ENCODE assay signal across 8 mouse cellular contexts in the genomic region with DNA sequence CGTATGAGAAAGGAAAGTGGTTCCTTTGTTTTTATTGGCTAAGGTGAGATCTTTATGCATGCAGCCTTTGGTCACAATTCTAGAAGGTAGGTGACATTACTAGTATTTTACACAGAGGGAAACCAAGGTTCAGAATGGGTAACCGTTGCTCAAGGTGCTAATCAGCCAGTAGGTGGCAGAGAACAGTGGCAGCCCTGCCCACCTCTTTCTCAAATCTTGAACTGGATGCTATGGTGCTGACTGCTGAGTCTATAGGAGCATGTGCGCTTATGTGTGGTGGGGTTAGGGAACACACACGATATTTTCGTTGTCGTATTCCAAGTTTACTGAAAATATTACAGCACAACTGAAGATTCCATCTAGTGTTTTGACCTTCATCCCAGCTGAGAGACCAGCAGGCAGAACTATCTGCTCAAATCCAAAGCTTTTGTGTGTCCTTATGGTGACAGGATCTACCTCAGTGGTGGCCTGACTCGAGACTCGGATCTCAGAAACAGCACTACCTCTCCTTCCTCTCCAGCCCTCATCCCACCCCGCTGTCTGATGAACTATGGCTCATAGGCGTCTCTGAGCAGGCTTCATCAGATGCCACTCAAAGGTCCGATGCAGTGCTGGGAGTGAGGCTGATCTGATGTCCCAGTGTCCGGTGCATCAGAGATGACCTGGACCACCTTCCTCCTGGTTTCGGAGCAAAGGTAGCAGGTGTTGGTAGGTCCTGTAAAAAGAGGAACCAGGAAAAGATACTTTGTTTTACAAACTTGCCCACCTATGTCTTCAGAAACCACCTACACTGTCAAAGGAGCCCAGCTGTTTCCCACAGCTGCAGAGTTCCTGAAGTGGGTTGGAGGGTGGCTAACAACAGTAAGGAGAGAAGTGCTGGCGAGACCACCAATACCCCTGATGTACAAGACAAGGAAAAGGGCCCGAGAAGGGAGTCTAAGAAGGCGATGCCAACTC. TPM values are rescaled to one million over a fixed set of nuclear protein-coding genes. Genes with fewer than 3 reads are reported as not detected.
DNase-seq lines count a peak whose midpoint lies in the region; ATAC-seq and TF ChIP-seq lines count a peak whose summit lies in the region.

No protein-coding gene starts in this region.

- peaks cover 74% of the 10 kb centered on the region for H3K4me1 ChIP-seq in kidney, embryonic 15.5 days
- H3K4me1 ChIP-seq in brown adipose tissue, adult 24 weeks (ENCODE audit: control insufficient read depth, insufficient read depth, insufficient read length, low read length): peaks cover 54% of the 10 kb centered on the region
- peaks cover 39% of the 10 kb centered on the region for H3K4me1 ChIP-seq in hindbrain, postnatal 0 days (ENCODE audit: insufficient read depth, low read length)
- peaks cover 65% of the 10 kb centered on the region for H3K4me1 ChIP-seq in midbrain, embryonic 13.5 days (replicated peaks)

- TF ChIP-seq CTCF in hindbrain, postnatal 0 days (IDR thresholded peaks at IDR 0.05; ENCODE audit: low read depth): peak; percentile 50

- whole genome bisulfite sequencing in kidney, embryonic 15.5 days: 70% methylated on average over 16 of the region's 16 CpGs
- 70% methylated on average over 16 of the region's 16 CpGs for WGBS in hindbrain, postnatal 0 days
- WGBS in midbrain, embryonic 13.5 days: 69% methylated on average over 16 of the region's 16 CpGs

- peak overlapping the region; percentile 37 for H3K4me3 ChIP-seq in kidney, embryonic 15.5 days (replicated peaks)
- H3K4me3 ChIP-seq in brown adipose tissue, adult 24 weeks (ENCODE audit: insufficient read depth, low read depth, low read length): peak overlapping the region; percentile 38
- peak overlapping the region; percentile 27 for H3K4me3 ChIP-seq in hindbrain, postnatal 0 days (ENCODE audit: low read length)
- peak overlapping the region; percentile 40 for H3K4me3 ChIP-seq in midbrain, embryonic 13.5 days (replicated peaks)

- DNase-seq in kidney, postnatal 4 days: no peak
- no peak for DNase-seq in hindbrain, postnatal 0 days (ENCODE audit: low spot score)
- DNase-seq in left cerebral cortex, adult 18-20 months (ENCODE audit: low spot score in 2 of 2): no peak
- no peak for DNase-seq in gastrocnemius, adult 18-20 months (ENCODE audit: low spot score)
- DNase-seq in adrenal gland, adult 18-20 months (ENCODE audit: low spot score in 2 of 2): no peak

- no peak overlapping the region for H3K9ac ChIP-seq in kidney, embryonic 15.5 days
- H3K9ac ChIP-seq in hindbrain, postnatal 0 days (replicated peaks; ENCODE audit: low read length): peak overlapping the region; percentile 44
- H3K9ac ChIP-seq in midbrain, embryonic 13.5 days (replicated peaks): peak overlapping the region; percentile 44

- no peaks in the 10 kb centered on the region for H3K9me3 ChIP-seq in kidney, embryonic 15.5 days (replicated peaks)
- H3K9me3 ChIP-seq in hindbrain, postnatal 0 days (ENCODE audit: low read length): no peaks in the 10 kb centered on the region
- no peaks in the 10 kb centered on the region for H3K9me3 ChIP-seq in midbrain, embryonic 13.5 days

- H3K27ac ChIP-seq in kidney, embryonic 15.5 days: peak overlapping the region; percentile 99
- peak overlapping the region; percentile 73 for H3K27ac ChIP-seq in brown adipose tissue, adult 24 weeks (replicated peaks; ENCODE audit: low read depth, low read length)
- peak overlapping the region; percentile 95 for H3K27ac ChIP-seq in hindbrain, postnatal 0 days
- H3K27ac ChIP-seq in midbrain, embryonic 13.5 days: peak overlapping the region; percentile 96

- no peak for ATAC-seq in kidney, embryonic 15.5 days (replicated peaks; ENCODE audit: low FRiP score)
- no peak for ATAC-seq in hindbrain, postnatal 0 days
- ATAC-seq in midbrain, embryonic 13.5 days: no peak

- no peaks in the 10 kb centered on the region for H3K27me3 ChIP-seq in kidney, embryonic 15.5 days
- H3K27me3 ChIP-seq in hindbrain, postnatal 0 days (ENCODE audit: insufficient read depth, low read length): no peaks in the 10 kb centered on the region
- H3K27me3 ChIP-seq in midbrain, embryonic 13.5 days: no peaks in the 10 kb centered on the region

- peak overlapping the region; percentile 71 for H3K4me2 ChIP-seq in kidney, embryonic 15.5 days
- peak overlapping the region; percentile 61 for H3K4me2 ChIP-seq in hindbrain, postnatal 0 days (ENCODE audit: low read depth, low read length)
- H3K4me2 ChIP-seq in midbrain, embryonic 13.5 days (replicated peaks): peak overlapping the region; percentile 75

- no peaks in the 10 kb centered on the region for H3K36me3 ChIP-seq in kidney, embryonic 15.5 days
- H3K36me3 ChIP-seq in hindbrain, postnatal 0 days (ENCODE audit: insufficient read depth, low read length): no peaks in the 10 kb centered on the region
- no peaks in the 10 kb centered on the region for H3K36me3 ChIP-seq in midbrain, embryonic 13.5 days

RNA-seq across cellular contexts. Expression of gene Btg2, which starts 18.9 kb away (rescaled TPM):
- polyA plus RNA-seq in kidney, embryonic 15.5 days (2015; fragmentation: Nextera tagmentation; extraction: Ambion mirVana): 31.1 and 32.2 TPM in 2 replicates
- polyA plus RNA-seq in brown adipose tissue, adult 24 weeks (2012; ENCODE audit: insufficient read depth, insufficient read length, missing spikeins): 16.6 and 53.4 TPM in 2 replicates
- 11.2 and 26.1 TPM in 2 replicates for total RNA-seq in hindbrain, postnatal 0 days (2014; rRNA removed)
- 13.2 and 14.8 TPM in 2 replicates for polyA plus RNA-seq in hindbrain, postnatal 0 days (2015; fragmentation: Nextera tagmentation; extraction: Ambion mirVana)
- polyA plus RNA-seq in midbrain, embryonic 13.5 days (2015; fragmentation: Nextera tagmentation; extraction: Ambion mirVana): 109 and 110 TPM in 2 replicates
- 10 to 100 TPM; 18.7 to 22.2 TPM for total RNA-seq in left cerebral cortex, adult 18-20 months (2021)
- 10 to 100 TPM; 41.2 to 63.7 TPM for total RNA-seq in gastrocnemius, adult 18-20 months (2021)
- total RNA-seq in adrenal gland, adult 18-20 months (2021): 10 to 100 TPM; 23.1 to 32.7 TPM

RNA-seq across cellular contexts. Expression of gene Fmod, which starts 23.0 kb away (rescaled TPM):
- 11.6 and 12.4 TPM in 2 replicates for polyA plus RNA-seq in kidney, embryonic 15.5 days (2015; fragmentation: Nextera tagmentation; extraction: Ambion mirVana)
- polyA plus RNA-seq in brown adipose tissue, adult 24 weeks (2012; ENCODE audit: insufficient read depth, insufficient read length, missing spikeins): 0.38 and 0.55 TPM in 2 replicates
- total RNA-seq in hindbrain, postnatal 0 days (2014; rRNA removed): 10.6 and 16.3 TPM in 2 replicates
- polyA plus RNA-seq in hindbrain, postnatal 0 days (2015; fragmentation: Nextera tagmentation; extraction: Ambion mirVana): 17.0 and 21.8 TPM in 2 replicates
- polyA plus RNA-seq in midbrain, embryonic 13.5 days (2015; fragmentation: Nextera tagmentation; extraction: Ambion mirVana): 5.5 and 5.7 TPM in 2 replicates
- 10 to 100 TPM; 27.5 to 28.4 TPM for total RNA-seq in left cerebral cortex, adult 18-20 months (2021)
- 100 to 1,000 TPM in 1 of 2 experiments, 10 to 100 TPM in 1; 41.0 to 107 TPM for total RNA-seq in gastrocnemius, adult 18-20 months (2021)
- 1 to 10 TPM; 6.7 to 9.6 TPM for total RNA-seq in adrenal gland, adult 18-20 months (2021)

RNA-seq across cellular contexts. Expression of gene Chit1, which starts 51.0 kb away (rescaled TPM):
- polyA plus RNA-seq in kidney, embryonic 15.5 days (2015; fragmentation: Nextera tagmentation; extraction: Ambion mirVana): 0.30 and 0.31 TPM in 2 replicates
- not detected in 2 replicates for polyA plus RNA-seq in brown adipose tissue, adult 24 weeks (2012; ENCODE audit: insufficient read depth, insufficient read length, missing spikeins)
- 0.14 TPM in 1 of 2 replicates, not detected in the other for total RNA-seq in hindbrain, postnatal 0 days (2014; rRNA removed)
- polyA plus RNA-seq in hindbrain, postnatal 0 days (2015; fragmentation: Nextera tagmentation; extraction: Ambion mirVana): 0.46 and 0.48 TPM in 2 replicates
- 0.09 and 0.27 TPM in 2 replicates for polyA plus RNA-seq in midbrain, embryonic 13.5 days (2015; fragmentation: Nextera tagmentation; extraction: Ambion mirVana)
- total RNA-seq in left cerebral cortex, adult 18-20 months (2021): not detected
- total RNA-seq in gastrocnemius, adult 18-20 months (2021): not detected
- total RNA-seq in adrenal gland, adult 18-20 months (2021): not detected
